Mouse (Mus musculus) heart, embryonic 14.5 days (tissue): ENCODE measurements at regions not wholly inside any gene's neighbourhood (a gene's known extent, or its start where the extent isn't known, plus 50 kb on each side); places are given as distances from the start of the nearest gene placed in this dataset.

Experiments used
- ATAC-seq: fragments of 200-750 bp; cut with Nextera tagmentation; 2 replicates; pipeline ENCODE4 v1.8.0; 2017; ENCODE audit warnings: low read depth, moderate TSS enrichment; ENCODE audit not compliant: insufficient number of reproducible peaks, insufficient read depth, low FRiP score
- H3K27ac ChIP-seq, 2 experiments: fragments of 200-500 bp in 1 of 2; fragments of 300-500 bp in 1 of 2; sonication (generic) in 1 of 2; replicated peaks in 1 of 2; 2 replicates each; pipeline ENCODE4 v1.5.1; 2012 to 2014; ENCODE audit warnings: low read depth in 2 of 2, low read length in 2 of 2, control low read depth in 1 of 2, mild to moderate bottlenecking in 1 of 2, mixed read lengths in 1 of 2; ENCODE audit not compliant: control insufficient read depth in 1 of 2, insufficient read depth in 1 of 2
- H3K27me3 ChIP-seq: fragments of 300-500 bp; sonication (generic); 2 replicates; pipeline ENCODE4 v1.6.1; 2014; ENCODE audit warnings: mild to moderate bottlenecking, low read length, control low read depth; ENCODE audit not compliant: control insufficient read depth, insufficient read depth
- H3K36me3 ChIP-seq: fragments of 300-500 bp; sonication (generic); 2 replicates; pipeline ENCODE4 v1.6.1; 2014; ENCODE audit warnings: mild to moderate bottlenecking, control low read depth, low read length, mixed read lengths; ENCODE audit not compliant: control insufficient read depth, insufficient read depth
- H3K4me1 ChIP-seq, 2 experiments: fragments of 200-500 bp in 1 of 2; fragments of 300-500 bp in 1 of 2; sonication (generic) in 1 of 2; 2 replicates each; pipeline ENCODE4 v1.6.1; 2012 to 2014; ENCODE audit warnings: low read length in 2 of 2, control low read depth in 1 of 2, mixed read lengths in 1 of 2; ENCODE audit not compliant: control insufficient read depth in 2 of 2, insufficient read depth in 2 of 2
- H3K4me2 ChIP-seq: fragments of 300-500 bp; sonication (generic); 2 replicates; pipeline ENCODE4 v1.6.1; 2014; ENCODE audit warnings: mild to moderate bottlenecking, low read length
- H3K4me3 ChIP-seq, 2 experiments: fragments of 200-500 bp in 1 of 2; fragments of 300-500 bp in 1 of 2; sonication (generic) in 1 of 2; 2 replicates each; pipeline ENCODE4 v1.5.1; 2012 to 2014; ENCODE audit warnings: low read length in 2 of 2, mild to moderate bottlenecking in 2 of 2, control low read depth in 1 of 2, low read depth in 1 of 2, moderate library complexity in 1 of 2; ENCODE audit not compliant: control insufficient read depth in 1 of 2, insufficient read depth in 1 of 2
- H3K9ac ChIP-seq: fragments of 300-500 bp; sonication (generic); 2 replicates; pipeline ENCODE4 v1.6.1; 2014; ENCODE audit warnings: mild to moderate bottlenecking, low read length
- H3K9me3 ChIP-seq: fragments of 300-500 bp; sonication (generic); 2 replicates; pipeline ENCODE4 v1.6.1; 2016; ENCODE audit warnings: low read length, control low read depth; ENCODE audit not compliant: control insufficient read depth
- WGBS: fragments of 180-500 bp; shearing (Covaris S2); extraction: QIAGEN DNeasy Blood & Tissue Kit; methylation state at CpG from one replicate; pipeline ENCODE4 v1.1.7; 2014; 5-methylcytosine and 5-hydroxymethylcytosine counted together

DNA sequence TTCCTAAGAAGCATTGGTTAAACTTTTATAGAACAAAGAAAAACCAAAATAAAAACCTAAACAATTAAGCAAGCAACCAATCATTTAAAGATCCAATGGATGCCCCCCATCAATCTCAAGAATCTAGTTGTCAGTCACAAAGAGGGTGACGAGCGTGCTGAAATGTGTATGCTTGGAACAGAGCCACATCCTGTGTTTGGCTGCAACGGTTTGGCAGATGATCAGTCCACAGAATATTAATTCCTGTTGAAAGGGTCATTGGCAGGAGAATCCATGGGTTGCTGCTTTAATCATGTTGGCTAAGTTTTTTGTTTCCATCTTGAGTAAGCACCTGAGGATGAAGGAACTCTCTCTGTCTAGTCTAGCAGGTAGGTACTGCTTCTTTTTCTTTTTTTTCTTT lies 117.5 kb upstream of the Jag1 start:
- no peak overlapping the region for H3K9ac ChIP-seq
- no peaks in the 10 kb centered on the region for H3K36me3 ChIP-seq
- H3K4me1 ChIP-seq, result no peaks in the 10 kb centered on the region
- H3K27ac ChIP-seq, result no peak overlapping the region
- H3K4me3 ChIP-seq, result no peak overlapping the region
- no peak overlapping the region for H3K4me2 ChIP-seq
- H3K9me3 ChIP-seq, result no peaks in the 10 kb centered on the region
- H3K27me3 ChIP-seq, result no peaks in the 10 kb centered on the region
- ATAC-seq, result no peak
- 82% methylated on average over 3 of the region's 3 CpGs for WGBS

DNA sequence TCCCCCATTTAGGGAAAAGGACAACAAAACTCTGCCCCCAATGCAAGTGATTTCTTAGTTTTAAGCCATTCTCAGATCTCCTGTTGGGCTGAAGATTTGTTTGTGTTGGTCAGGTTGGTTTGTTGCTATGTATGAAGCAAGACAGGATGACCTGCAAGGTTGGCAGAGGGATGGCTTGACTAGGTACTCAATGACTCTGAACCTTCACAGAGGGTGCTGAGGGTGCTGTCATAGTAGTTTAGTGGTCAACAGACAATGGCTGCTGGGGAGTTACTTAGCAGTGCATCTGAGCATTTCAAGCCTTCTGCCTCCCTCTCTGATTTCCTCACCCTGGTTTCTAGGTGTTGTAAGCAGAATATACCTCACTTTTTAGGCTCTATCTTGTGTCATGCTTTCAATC lies 114.7 kb upstream of the Jag1 start:
- H3K4me1 ChIP-seq, result no peaks in the 10 kb centered on the region
- H3K27me3 ChIP-seq, result no peaks in the 10 kb centered on the region
- no peak overlapping the region for H3K4me2 ChIP-seq
- ATAC-seq, result no peak
- no peaks in the 10 kb centered on the region for H3K36me3 ChIP-seq
- no peak overlapping the region for H3K27ac ChIP-seq
- H3K4me3 ChIP-seq, result no peak overlapping the region
- no peak overlapping the region for H3K9ac ChIP-seq
- H3K9me3 ChIP-seq, result no peaks in the 10 kb centered on the region

DNA sequence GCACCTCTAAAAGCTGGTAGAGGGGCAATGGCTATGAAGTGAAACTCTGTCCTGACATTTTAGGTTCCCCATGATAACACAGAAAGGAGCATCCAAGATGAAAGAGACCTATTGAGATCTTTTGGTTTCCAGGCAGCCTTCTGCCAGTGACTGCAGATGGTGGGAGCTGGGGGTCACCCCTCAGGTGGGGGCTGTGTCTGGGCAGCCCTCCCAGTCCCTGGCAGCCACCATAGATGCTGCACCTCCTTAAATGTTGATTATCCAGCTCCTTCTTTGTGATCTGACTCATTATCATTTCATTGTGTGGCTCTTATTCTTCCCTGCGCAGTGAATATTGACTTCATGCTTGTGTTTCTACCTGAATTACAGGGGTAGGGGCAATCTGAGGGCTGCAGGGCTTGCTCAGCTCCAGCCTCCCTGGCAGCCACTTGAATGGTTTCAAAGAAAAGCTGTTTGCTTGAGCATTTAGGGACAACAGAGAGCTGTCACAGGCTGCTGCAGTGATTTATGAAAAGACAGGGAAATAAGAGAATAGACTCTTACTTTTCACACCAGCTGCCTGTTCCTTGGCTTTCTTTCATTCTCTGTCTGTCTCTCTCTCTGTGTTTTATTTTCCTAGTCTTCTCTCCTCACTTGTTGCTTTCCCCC lies 113.1 kb upstream of the Jag1 start:
- WGBS, result 96% methylated on average over 1 of the region's 1 CpGs
- no peak overlapping the region for H3K4me3 ChIP-seq
- ATAC-seq, result no peak

DNA sequence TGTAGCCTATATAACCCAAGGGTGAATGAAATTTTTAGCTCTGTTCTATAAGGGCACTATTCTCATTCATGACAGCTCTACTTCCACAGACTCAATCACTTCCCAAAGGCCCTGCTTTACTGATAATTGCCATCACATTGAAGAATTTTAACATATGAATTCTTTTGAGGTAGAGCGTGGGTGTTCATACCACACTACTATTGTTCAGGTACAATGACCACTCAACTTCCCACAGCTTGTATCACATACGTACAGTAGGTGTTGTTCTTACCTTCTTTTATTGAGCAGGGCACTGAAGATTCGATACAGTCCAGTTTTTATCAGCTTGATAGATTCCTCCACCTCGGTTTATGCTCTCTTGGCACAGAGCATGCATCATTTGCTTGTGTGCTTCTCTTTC lies 111.1 kb upstream of the Jag1 start:
- no peaks in the 10 kb centered on the region for H3K4me1 ChIP-seq
- WGBS, result 82% methylated on average over 4 of the region's 4 CpGs
- no peak overlapping the region for H3K4me2 ChIP-seq
- ATAC-seq, result no peak
- H3K27ac ChIP-seq, result no peak overlapping the region
- no peaks in the 10 kb centered on the region for H3K27me3 ChIP-seq
- H3K36me3 ChIP-seq, result no peaks in the 10 kb centered on the region
- no peak overlapping the region for H3K9ac ChIP-seq
- no peaks in the 10 kb centered on the region for H3K9me3 ChIP-seq
- no peak overlapping the region for H3K4me3 ChIP-seq

More for the DNA sequence above, 113.1 kb upstream of the Jag1 start:
- no peak overlapping the region for H3K9ac ChIP-seq
- H3K9me3 ChIP-seq, result no peaks in the 10 kb centered on the region
- H3K4me2 ChIP-seq, result no peak overlapping the region
- no peaks in the 10 kb centered on the region for H3K27me3 ChIP-seq
- no peak overlapping the region for H3K27ac ChIP-seq
- H3K36me3 ChIP-seq, result no peaks in the 10 kb centered on the region
- H3K4me1 ChIP-seq, result no peaks in the 10 kb centered on the region

DNA sequence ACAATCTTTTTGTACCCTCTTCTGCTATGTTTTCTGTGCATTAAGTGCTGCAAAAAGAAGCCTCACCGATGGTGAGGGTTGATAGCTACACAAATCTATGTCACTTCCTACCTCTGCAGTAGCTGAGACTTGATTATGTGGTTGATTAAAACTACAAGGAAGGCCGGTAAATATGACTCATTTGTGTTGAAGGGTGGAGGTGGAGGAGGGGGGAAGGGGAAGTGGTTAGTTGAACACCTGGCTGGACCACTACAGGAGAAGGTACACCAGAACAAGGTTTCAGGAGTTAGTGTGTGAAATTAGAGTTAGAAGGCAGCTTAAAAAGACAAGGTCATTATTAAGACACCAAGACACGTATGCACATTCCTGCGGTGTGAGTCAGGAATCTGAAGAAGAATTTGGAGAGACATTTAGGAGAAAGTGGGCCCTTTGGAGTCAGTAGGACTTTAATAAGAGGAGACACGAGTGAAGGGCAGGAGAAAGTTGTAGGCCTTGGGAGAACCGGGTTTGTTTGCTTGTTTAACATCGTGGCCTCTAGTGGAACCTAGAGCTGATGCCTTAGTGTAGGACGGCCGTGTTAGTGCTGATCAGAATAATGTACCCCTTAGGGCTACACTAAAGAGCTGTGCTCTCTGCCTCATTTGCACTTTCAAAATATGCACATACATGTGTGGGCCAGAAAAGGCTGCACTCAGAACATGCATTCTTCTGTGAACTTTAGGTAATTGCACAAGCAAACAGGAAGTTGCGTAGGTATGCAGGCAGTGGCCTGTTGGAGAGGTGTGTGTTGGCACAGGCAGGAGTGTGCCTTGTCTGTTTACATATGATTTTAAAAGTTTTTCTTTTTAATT lies 108.5 kb upstream of the Jag1 start:
- Histone ChIP-seq H3K4me2 (no peak overlapping the region), H3K4me1 (no peaks in the 10 kb centered on the region), H3K27me3 (no peaks in the 10 kb centered on the region), H3K4me3 (no peak overlapping the region), H3K27ac (no peak overlapping the region), H3K9me3 (no peaks in the 10 kb centered on the region), H3K36me3 (no peaks in the 10 kb centered on the region), H3K9ac (no peak overlapping the region)
- no peak for ATAC-seq
- 75% methylated on average over 10 of the region's 10 CpGs for WGBS

DNA sequence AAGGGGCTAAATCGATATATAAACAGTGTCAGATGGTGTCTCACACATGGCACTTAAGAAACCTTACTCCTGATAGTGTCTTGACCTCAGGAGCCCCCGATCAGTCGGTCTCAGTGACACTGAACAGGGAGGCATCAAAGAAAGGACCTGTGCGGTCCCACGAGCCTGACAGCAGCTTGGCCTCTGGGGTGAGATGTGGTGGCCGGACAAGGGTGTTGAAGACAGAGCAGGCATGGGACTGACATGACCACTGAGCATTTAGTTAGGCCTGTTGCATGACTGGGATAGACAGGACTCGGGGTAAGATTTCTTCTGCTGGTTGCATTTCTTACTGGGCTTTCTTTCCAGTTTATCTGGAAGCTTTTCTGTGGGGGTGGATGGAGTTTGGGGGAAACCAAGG lies 99.3 kb upstream of the Jag1 start:
- Histone ChIP-seq H3K36me3 (no peaks in the 10 kb centered on the region), H3K4me3 (no peak overlapping the region), H3K9me3 (no peaks in the 10 kb centered on the region), H3K27ac (no peak overlapping the region), H3K9ac (no peak overlapping the region), H3K4me1 (no peaks in the 10 kb centered on the region), H3K4me2 (no peak overlapping the region), H3K27me3 (no peaks in the 10 kb centered on the region)
- 27% methylated on average over 7 of the region's 7 CpGs for WGBS
- no peak for ATAC-seq

DNA sequence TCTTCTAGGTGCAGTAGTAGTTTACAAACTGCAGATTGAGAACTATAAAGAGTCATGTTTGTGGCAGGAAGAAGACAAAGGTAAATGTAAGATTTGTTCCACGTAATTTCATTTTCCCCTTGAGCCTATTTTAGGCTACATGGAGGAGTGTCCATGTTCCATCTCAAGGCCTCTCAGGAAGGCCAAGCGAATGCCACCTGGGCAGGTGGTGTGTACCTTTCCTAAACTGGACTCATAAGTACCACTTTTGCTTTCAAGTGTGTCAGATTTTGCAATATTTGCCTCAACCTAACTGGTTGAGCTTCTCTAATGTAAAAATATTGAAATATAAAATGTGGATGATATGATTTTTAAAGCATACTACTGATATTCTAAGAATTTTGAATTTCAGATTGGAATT lies 91.4 kb upstream of the Jag1 start:
- Histone ChIP-seq H3K4me2 (no peak overlapping the region), H3K27me3 (no peaks in the 10 kb centered on the region), H3K9me3 (no peaks in the 10 kb centered on the region), H3K36me3 (no peaks in the 10 kb centered on the region), H3K27ac (no peak overlapping the region), H3K4me1 (peaks cover 0 to 3% of the 10 kb centered on the region in 2 experiments; a peak in 2 of 4 replicates), H3K9ac (no peak overlapping the region), H3K4me3 (no peak overlapping the region)
- 82% methylated on average over 2 of the region's 2 CpGs for WGBS
- no peak for ATAC-seq
